Mouse (Mus musculus) Patski (cell line): ENCODE data around the gene Ipo4. TPM values are rescaled to one million over a fixed set of nuclear protein-coding genes. Genes with fewer than 3 reads are reported as not detected.
A peak's percentile ranks its signal among the peaks of the same experiment; 100 is the strongest.

ENCODE experiments used
- ATAC-seq: fragments of 100-300 bp; one replicate; pipeline ENCODE4 v1.8.0; 2021
- CTCF ChIA-PET: fragments of 350-600 bp; sonication (Branson Sonifier 250); formaldehyde crosslinking; loops from one replicate; lab custom pipeline; 2022; ENCODE audit warnings: inconsistent platforms; lab: Charles Lee
- POLR2A ChIA-PET: fragments of 350-600 bp; sonication (Branson Sonifier 250); formaldehyde crosslinking; loops from one replicate; lab custom pipeline; 2022; ENCODE audit warnings: antibody characterized with exemption, inconsistent platforms; lab: Charles Lee
- DNase-seq: peaks from one replicate; pipeline ENCODE4 v3.0.0-alpha.2; 2011; ENCODE audit warnings: low read depth, low spot score
- H3K27me3 ChIP-seq: fragments of 371-371 bp; one replicate; pipeline ENCODE4 v1.5.1; 2021
- CTCF ChIP-seq: fragments of 100-300 bp; IDR thresholded peaks from one replicate; pipeline ENCODE4 v1.5.1; 2021
- in situ Hi-C: fragments of 300-500 bp; cut with MboI; formaldehyde crosslinking; loops from 3 replicates; pipeline ENCODE4 v1.11.1; 2018; ENCODE audit warnings: low pct_unique_long_range_greater_than_20kb, mixed read lengths
- polyA plus RNA-seq: library from polyadenylated mRNA; unstranded; gene quantifications from one replicate; pipeline ENCODE4 v1.2.3, GENCODE M21; 2021

Gene Ipo4
- polyA plus RNA-seq, 1 experiment from 2014 or later = 116 TPM

DNA sequence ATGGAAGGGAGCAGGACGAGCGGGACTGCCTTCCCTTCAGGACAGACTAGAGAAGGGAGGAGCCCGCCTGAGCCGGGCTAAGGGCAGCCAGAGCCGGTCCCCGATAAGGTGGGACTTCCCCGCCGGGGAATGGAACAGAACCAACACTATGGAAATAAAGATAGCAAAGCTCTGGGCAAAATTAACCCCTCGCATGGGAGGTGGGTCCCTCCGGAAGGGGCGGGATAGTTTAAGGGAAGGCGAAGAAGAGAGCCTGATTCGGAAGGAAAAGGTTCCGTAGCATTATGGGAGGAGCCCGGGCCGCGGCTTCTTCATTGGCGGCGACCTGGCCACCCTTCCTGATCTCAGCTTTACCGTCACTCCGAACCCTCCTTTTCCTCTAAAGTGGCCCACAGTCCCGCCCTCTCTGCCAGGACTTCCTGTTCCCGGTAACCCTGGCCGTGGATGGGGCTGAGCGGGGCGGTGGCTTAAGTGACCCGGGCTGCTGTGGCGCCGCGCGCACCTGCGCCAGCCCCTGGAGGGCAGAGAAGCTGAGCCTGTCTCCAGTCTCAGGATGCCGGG is 44.3 kb downstream of the Ipo4 start, which contains the start of gene Rnf31:
Gene Rnf31, plus strand, starts transcription at position 378 of the 561 bp plus-strand sequence.
- POLR2A ChIA-PET = interaction anchor here (1.0 to 1.5 kb wide), 4 partner anchors 12 to 35 kb away, joined by 3 to 7 read pairs (median 4); partner anchors contain the start of genes A730061H03Rik and Dcaf11
- no peaks in the 10 kb centered on the region for H3K27me3 ChIP-seq
- in situ Hi-C loops = loop anchor here (25.0 kb wide), 1 partner anchor 704 kb away; the partner anchor contains the start of genes Bcl2l2, Gm20521, Pabpn1 and Ppp1r3e
- TF ChIP-seq CTCF = no peak
- DNase-seq (peak; percentile 78), ATAC-seq (peak; percentile 95)
- CTCF ChIA-PET = interaction anchor here (1.1 to 1.9 kb wide), 3 partner anchors 11 to 35 kb away, joined by 3 to 8 read pairs (median 4); partner anchors contain the start of gene Psme1

- DNase-seq (peak; percentile 94), ATAC-seq (peak; percentile 94)
- in situ Hi-C loops = loop anchor here (25.0 kb wide), 1 partner anchor 704 kb away; the partner anchor contains the start of genes Bcl2l2, Gm20521, Pabpn1 and Ppp1r3e
- POLR2A ChIA-PET = interaction anchor here (1.0 to 1.5 kb wide), 4 partner anchors 12 to 34 kb away, joined by 3 to 7 read pairs (median 4); partner anchors contain the start of genes A730061H03Rik and Dcaf11
- H3K27me3 ChIP-seq = no peaks in the 10 kb centered on the region
- CTCF ChIA-PET = interaction anchor here (0.7 to 1.9 kb wide), 4 partner anchors 11 to 38 kb away, joined by 3 to 8 read pairs (median 4); partner anchors contain the start of gene Psme1
- no peak for TF ChIP-seq CTCF
Observed at GRCm38 (mm10) chr14:55590748-55591330, 44.9 kb downstream of the Ipo4 start, which contains the start of gene Psme2. Gene Psme2 (minus strand): TSS chr14:55591113.

DNA sequence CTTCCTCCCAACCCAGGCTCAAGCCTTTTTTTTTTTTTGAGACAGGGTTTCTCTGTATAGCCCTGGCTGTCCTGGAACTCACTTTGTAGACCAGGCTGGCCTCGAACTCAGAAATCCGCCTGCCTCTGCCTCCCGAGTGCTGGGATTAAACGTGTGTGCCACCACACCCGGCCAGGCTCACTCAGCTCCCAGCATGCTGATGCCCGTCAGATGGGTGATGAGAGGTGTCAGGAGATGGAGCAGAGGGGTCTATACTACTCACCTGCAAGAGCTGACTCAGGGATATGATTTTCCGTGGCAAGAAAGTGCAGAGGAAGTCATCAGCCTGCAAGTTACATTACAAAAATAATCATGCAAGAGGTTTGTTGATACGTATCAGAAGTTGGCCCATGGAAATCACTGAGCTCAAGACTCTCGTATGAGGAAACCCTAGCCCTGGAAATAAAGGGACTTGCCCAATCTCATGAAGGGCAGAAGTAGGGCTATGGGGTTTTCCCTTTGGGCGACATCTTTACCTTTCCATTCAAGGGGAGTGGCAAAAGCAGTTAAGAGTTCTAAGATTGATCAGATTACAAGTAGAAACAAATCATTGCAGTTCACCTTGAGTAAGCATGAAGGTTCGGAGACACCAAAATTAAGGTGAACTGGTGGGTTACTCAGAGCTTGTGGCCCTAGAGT is 45.8 kb downstream of the Ipo4 start:
- no peak for ATAC-seq
- ChIA-PET CTCF (interaction anchor here (1.8 to 1.9 kb wide), 2 partner anchors 12 to 34 kb away, joined by 4 to 8 read pairs; partner anchors contain the start of gene Psme1), POLR2A (interaction anchor here (0.7 to 1.5 kb wide), 4 partner anchors 11 to 33 kb away, joined by 3 to 7 read pairs (median 4); partner anchors contain the start of gene Dcaf11)
- no peaks in the 10 kb centered on the region for H3K27me3 ChIP-seq
- no peak for TF ChIP-seq CTCF
- in situ Hi-C loops = loop anchor here (25.0 kb wide), 1 partner anchor 703 kb away; the partner anchor contains the start of genes Bcl2l2, Gm20521, Pabpn1 and Ppp1r3e
- DNase-seq = no peak

GRCm38 (mm10) chr14:55589271-55589670 is 46.5 kb downstream of the Ipo4 start:
- ATAC-seq (no peak), DNase-seq (no peak)
- CTCF ChIA-PET = no interaction called here
- POLR2A ChIA-PET = interaction anchor here (0.7 to 1.4 kb wide), 2 partner anchors 18 to 29 kb away, joined by 3 read pairs; partner anchors contain the start of gene Dcaf11
- no peaks in the 10 kb centered on the region for H3K27me3 ChIP-seq
- in situ Hi-C loops = loop anchor here (25.0 kb wide), 1 partner anchor 702 kb away; the partner anchor contains the start of genes Bcl2l2, Gm20521, Pabpn1 and Ppp1r3e
- no peak for TF ChIP-seq CTCF

- DNase-seq (no peak), ATAC-seq (no peak)
- TF ChIP-seq CTCF = no peak
- ChIA-PET CTCF (interaction anchor here (0.7 kb wide), 1 partner anchor 14 kb away, joined by 3 read pairs; no protein-coding TSS in a partner anchor), POLR2A (no interaction called here)
- H3K27me3 ChIP-seq = no peaks in the 10 kb centered on the region
- in situ Hi-C loops = loop anchor here (25.0 kb wide), 1 partner anchor 699 kb away; the partner anchor contains the start of genes Bcl2l2, Gm20521, Pabpn1 and Ppp1r3e
Observed at GRCm38 (mm10) chr14:55586149-55586548, 49.6 kb downstream of the Ipo4 start.

DNA sequence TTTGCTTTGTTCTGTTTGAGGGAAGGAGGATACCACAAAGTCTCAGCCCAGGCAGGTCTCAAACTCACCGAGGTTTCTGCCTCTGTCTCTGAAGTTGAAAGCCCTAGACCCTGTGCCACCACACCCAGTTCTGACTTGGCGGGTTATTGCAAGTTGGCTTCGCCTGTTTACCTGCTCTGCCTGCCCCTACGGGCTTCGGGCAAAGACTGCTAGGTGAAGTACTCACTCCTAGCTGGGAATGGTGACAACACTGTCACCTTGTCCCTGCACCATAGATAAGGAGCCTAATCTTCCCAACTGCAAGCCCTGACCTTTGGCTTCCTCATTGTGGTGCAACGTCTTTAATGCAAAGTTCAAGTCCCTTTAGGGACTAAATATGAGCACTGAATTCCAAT is 50.2 kb downstream of the Ipo4 start:
- POLR2A ChIA-PET = no interaction called here
- TF ChIP-seq CTCF = no peak
- CTCF ChIA-PET = interaction anchor here (1.1 to 1.5 kb wide), 2 partner anchors 19 to 28 kb away, joined by 3 to 4 read pairs; no protein-coding TSS in a partner anchor
- in situ Hi-C loops = loop anchor here (25.0 kb wide), 1 partner anchor 698 kb away; the partner anchor contains the start of genes Bcl2l2, Gm20521, Pabpn1 and Ppp1r3e
- no peak for DNase-seq
- ATAC-seq = no peak
- no peaks in the 10 kb centered on the region for H3K27me3 ChIP-seq

DNA sequence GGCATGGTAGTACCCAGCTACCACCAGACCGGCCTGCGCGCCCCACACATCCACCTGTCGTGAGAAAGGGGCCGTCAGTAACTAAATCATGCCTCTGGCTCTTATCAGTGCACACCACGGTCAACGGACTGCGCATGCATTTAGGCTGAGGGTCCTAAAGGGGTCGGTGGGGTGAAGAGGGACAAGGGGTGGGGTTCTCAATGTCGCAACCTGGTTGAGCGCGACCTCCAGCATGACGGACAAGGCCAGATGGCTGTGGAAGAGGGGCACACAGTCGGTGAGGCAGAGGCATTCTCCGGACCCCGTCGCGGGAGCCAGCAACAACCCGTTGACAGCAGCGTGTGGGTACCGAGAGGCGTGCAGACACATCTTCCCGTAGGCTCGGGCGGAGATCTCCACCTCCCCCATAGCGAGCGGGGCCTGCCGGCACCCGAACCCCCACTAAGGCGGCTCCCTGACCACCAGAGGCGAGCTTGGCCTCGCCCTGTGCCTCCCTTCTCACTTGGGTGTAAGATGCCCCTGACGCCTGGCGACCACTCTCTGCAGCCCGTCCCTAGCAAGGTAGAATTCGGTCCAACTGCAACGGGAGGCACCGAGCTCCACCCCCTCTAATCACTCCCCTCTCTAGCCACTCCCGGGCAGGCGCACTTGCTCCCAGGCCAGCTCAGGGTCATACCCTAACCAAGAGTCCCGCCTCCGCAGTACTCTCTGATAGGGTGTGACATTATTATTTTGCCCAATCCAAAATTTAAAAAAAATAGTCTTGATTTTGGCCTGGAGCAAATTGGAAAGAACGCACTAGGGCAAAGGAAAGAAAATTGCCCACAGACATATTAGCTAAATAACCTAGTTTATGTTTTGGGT is 50.8 kb downstream of the Ipo4 start, which contains the start of gene Emc9:
Gene Emc9, minus strand, starts transcription at position 601 of the 864 bp plus-strand sequence.
- ATAC-seq = peak; percentile 25
- no peak for TF ChIP-seq CTCF
- in situ Hi-C loops = loop anchor here (25.0 kb wide), 1 partner anchor 698 kb away; the partner anchor contains the start of genes Bcl2l2, Gm20521, Pabpn1 and Ppp1r3e
- POLR2A ChIA-PET = no interaction called here
- no peaks in the 10 kb centered on the region for H3K27me3 ChIP-seq
- no peak for DNase-seq
- CTCF ChIA-PET = interaction anchor here (1.1 to 1.5 kb wide), 3 partner anchors 17 to 28 kb away, joined by 3 to 4 read pairs (median 3); no protein-coding TSS in a partner anchor

DNA sequence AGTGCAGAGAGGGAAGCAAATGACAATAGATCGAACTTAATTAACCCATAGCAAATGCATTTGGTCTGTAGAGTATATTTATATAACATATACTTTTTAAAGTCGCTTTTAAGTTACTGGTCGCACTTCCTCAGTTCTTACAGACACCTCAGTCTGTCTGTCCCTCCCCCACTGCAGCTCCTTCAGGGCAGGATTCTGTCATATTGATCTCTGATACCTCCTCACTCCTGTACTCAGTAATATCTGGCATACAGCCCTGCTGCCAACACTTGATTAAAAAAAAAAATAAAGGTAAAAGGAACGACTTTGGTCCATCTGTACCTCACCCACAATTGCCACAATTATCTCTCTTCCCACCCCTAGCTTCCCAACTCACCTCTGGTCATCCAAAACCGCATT is 51.5 kb downstream of the Ipo4 start:
- H3K27me3 ChIP-seq = no peaks in the 10 kb centered on the region
- DNase-seq (no peak), ATAC-seq (no peak)
- in situ Hi-C loops = loop anchor here (25.0 kb wide), 1 partner anchor 697 kb away; the partner anchor contains the start of genes Bcl2l2, Gm20521, Pabpn1 and Ppp1r3e
- ChIA-PET POLR2A (no interaction called here), CTCF (interaction anchor here (1.1 to 1.5 kb wide), 2 partner anchors 18 to 27 kb away, joined by 3 to 4 read pairs; no protein-coding TSS in a partner anchor)
- no peak for TF ChIP-seq CTCF
